Mouse (Mus musculus) small intestine, adult 2 months (tissue): ENCODE results near the gene Dlg2. TPM values are rescaled to one million over a fixed set of nuclear protein-coding genes. Genes with fewer than 3 reads are reported as not detected.

ENCODE experiments used
- H3K27ac ChIP-seq: fragments of 200-500 bp; 2 replicates; pipeline ENCODE4 v1.5.1; 2012; ENCODE audit warnings: low read depth, low read length, control low read depth, inconsistent platforms; ENCODE audit not compliant: insufficient read depth
- H3K27me3 ChIP-seq: fragments of 200-500 bp; 2 replicates; pipeline ENCODE4 v1.6.1; 2012; ENCODE audit warnings: mild to moderate bottlenecking, moderate library complexity, low read length, inconsistent platforms; ENCODE audit not compliant: control insufficient read depth, insufficient read depth
- H3K36me3 ChIP-seq: fragments of 200-500 bp; 2 replicates; pipeline ENCODE4 v1.6.1; 2012; ENCODE audit warnings: mild to moderate bottlenecking, low read length, control low read depth, inconsistent platforms; ENCODE audit not compliant: control insufficient read depth, insufficient read depth
- H3K4me1 ChIP-seq: fragments of 200-500 bp; 2 replicates; pipeline ENCODE4 v1.6.1; 2012; ENCODE audit warnings: low read length, inconsistent platforms, mixed read lengths; ENCODE audit not compliant: control insufficient read depth, insufficient read depth, insufficient read length
- H3K4me3 ChIP-seq: fragments of 200-500 bp; 2 replicates; pipeline ENCODE4 v1.5.1; 2012; ENCODE audit warnings: low read depth, mild to moderate bottlenecking, control low read depth, inconsistent platforms, low read length, moderate library complexity
- CTCF ChIP-seq: fragments of 200-500 bp; IDR thresholded peaks from 2 replicates; pipeline ENCODE4 v1.5.1; 2012; ENCODE audit warnings: low read depth, mild to moderate bottlenecking, control low read depth, inconsistent platforms, low read length, moderate library complexity, mixed read lengths; ENCODE audit not compliant: insufficient replicate concordance, insufficient read length; ENCODE audit errors: extremely low read depth
- POLR2A ChIP-seq: fragments of 200-500 bp; IDR thresholded peaks from 2 replicates; pipeline ENCODE4 v1.6.1; 2012; ENCODE audit warnings: low read depth, mild to moderate bottlenecking, control low read depth, inconsistent platforms, low read length, moderate library complexity
- WGBS: fragments of 180-500 bp; shearing (Covaris S2); methylation state at CpG from one replicate; pipeline ENCODE4 v1.1.7; 2018; 5-methylcytosine and 5-hydroxymethylcytosine counted together
- polyA plus RNA-seq: library from polyadenylated mRNA; depleted of rRNA; stranded (reverse); fragments of >200 nt; gene quantifications from 2 replicates; pipeline ENCODE4 v1.2.3, GENCODE M21; 2012

The Dlg2 gene
- polyA plus RNA-seq, 1 experiment: 0.38 TPM

DNA sequence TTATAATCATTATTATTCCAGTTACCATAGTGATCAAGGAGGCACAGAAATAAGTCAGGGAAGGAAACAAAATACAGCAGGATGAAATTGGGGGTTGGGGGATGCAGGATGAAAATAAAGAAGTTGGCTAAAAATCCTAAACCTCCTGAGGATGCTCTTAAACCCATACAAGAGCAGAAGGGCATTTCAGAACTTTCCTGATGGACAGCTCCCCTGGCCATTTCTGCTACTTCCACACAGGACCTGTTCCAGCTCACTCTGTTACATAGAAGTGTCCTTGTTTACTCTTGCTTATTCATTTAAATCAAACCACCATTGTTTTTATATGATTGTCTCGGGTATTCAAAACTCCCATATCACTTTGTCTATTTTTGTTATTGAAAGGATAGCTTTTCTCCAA is 791.3 kb downstream of the Dlg2 start:
- 16% methylated on average over 1 of the region's 1 CpGs for WGBS
- TF ChIP-seq CTCF (no peak), POLR2A (no peak)
- Histone ChIP-seq H3K27ac (no peak overlapping the region), H3K4me1 (no peaks in the 10 kb centered on the region), H3K4me3 (no peak overlapping the region), H3K27me3 (no peaks in the 10 kb centered on the region), H3K36me3 (no peaks in the 10 kb centered on the region)

DNA sequence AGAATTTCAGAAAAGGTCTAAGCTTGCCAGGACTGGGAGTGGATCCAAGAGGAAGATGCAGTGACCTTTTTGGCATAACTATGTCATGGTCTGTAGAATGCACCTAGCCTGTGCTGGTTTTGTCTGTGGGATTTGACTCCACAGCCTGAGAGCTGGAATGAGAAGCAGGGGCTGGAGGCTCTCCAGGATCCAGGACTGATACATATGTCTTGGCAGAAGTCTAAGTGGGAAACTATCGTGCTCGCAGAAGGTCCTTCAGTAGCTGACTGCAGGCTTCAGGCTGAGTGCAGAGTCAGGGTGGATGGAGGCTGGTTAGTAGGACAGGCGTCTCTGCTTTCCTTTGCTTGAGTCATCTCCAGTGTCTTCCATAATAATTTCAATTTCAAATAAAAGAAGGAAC is 807.7 kb downstream of the Dlg2 start:
- TF ChIP-seq POLR2A (no peak), CTCF (no peak)
- Histone ChIP-seq H3K27ac (no peak overlapping the region), H3K4me1 (no peaks in the 10 kb centered on the region), H3K36me3 (no peaks in the 10 kb centered on the region), H3K4me3 (no peak overlapping the region), H3K27me3 (no peaks in the 10 kb centered on the region)
- WGBS: 82% methylated on average over 3 of the region's 3 CpGs

DNA sequence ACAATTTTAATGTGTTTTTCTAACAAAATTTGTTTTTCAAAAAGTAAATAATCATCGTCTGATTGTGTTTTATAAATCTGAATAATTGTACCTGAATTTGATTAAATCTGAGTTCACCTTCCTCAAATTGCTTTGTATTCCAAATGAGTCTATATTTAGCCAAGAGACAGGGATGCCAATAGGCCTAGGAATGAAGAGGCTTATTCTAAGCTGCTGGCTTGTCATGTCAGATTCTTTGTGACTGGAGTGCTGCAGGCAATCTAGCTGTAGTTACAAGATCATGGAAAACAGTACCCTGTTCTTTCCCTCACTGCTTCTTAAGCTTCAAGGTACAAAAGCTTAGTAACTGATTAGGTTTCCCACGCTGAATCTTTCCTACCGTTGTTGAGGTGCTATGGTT is 811.9 kb downstream of the Dlg2 start:
- H3K4me1 ChIP-seq: no peaks in the 10 kb centered on the region
- 73% methylated on average over 3 of the region's 3 CpGs for WGBS
- TF ChIP-seq POLR2A: no peak
- TF ChIP-seq CTCF: no peak
- no peak overlapping the region for H3K27ac ChIP-seq
- no peaks in the 10 kb centered on the region for H3K27me3 ChIP-seq
- no peak overlapping the region for H3K4me3 ChIP-seq
- no peaks in the 10 kb centered on the region for H3K36me3 ChIP-seq

DNA sequence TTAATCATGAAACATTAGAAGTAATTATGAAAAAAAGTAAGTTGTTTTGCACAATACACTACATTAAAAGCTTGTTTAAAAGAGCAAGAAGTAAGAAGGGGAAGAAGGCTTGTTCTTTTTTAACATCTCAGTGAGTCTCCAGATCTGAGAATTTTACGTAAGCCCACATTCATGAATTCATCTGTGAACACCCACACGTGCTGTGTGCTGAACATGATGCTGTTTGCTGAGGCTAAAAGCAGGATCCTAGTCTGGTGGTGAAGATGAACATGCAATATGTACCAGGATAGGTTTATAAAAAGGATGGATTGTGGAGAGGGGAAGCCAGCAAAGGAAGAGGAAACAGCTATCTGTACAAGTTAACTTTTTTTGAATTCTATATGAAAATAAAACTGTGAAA is 819.7 kb downstream of the Dlg2 start:
- Histone ChIP-seq H3K36me3 (no peaks in the 10 kb centered on the region), H3K27me3 (no peaks in the 10 kb centered on the region), H3K4me3 (no peak overlapping the region), H3K27ac (no peak overlapping the region), H3K4me1 (no peaks in the 10 kb centered on the region)
- no peak for TF ChIP-seq POLR2A
- no peak for TF ChIP-seq CTCF
- 70% methylated on average over 2 of the region's 2 CpGs for WGBS

DNA sequence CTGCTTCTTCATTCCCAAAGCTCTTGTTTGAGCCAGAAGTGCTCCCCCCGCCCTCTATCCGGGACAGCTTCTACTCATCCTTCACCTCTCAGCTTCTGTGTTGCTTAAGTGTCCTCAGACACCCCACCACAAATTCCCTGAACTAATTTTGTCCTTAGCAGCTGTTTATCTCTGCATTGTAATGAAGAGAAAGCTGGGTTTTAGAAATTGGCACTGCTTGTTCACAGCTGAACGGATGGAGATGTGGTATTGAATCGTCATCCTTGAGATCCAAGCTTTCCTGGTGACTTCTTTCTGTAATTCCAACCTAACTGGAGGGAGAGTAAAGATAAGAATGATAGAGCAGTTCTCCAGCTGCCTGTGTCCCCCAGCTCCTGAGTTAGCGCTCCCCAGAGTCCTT is 834.7 kb downstream of the Dlg2 start:
- H3K27ac ChIP-seq: no peak overlapping the region
- H3K27me3 ChIP-seq: no peaks in the 10 kb centered on the region
- WGBS: 77% methylated on average over 5 of the region's 5 CpGs
- H3K36me3 ChIP-seq: no peaks in the 10 kb centered on the region
- H3K4me1 ChIP-seq: no peaks in the 10 kb centered on the region
- TF ChIP-seq POLR2A: no peak
- no peak for TF ChIP-seq CTCF
- no peak overlapping the region for H3K4me3 ChIP-seq

DNA sequence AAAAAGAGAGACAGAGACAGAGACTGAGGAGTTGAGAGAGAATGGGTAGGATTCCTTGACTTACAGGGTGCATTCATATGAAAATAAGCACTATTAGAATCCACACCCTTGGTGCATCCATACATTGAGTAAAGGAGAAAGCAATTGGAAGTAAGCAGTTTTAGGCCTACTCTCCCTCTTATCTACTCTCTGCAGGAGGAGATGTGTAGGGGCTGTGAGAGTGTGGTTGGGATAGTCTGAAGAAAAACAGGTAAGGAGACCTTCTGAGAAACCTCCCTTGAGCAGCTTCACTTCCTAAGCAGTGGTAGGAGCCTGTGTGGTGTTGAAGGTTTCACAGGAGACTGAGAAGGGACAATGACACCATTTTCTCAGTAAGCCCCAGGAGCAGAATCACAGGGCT is 868.6 kb downstream of the Dlg2 start:
- TF ChIP-seq POLR2A (no peak), CTCF (no peak)

DNA sequence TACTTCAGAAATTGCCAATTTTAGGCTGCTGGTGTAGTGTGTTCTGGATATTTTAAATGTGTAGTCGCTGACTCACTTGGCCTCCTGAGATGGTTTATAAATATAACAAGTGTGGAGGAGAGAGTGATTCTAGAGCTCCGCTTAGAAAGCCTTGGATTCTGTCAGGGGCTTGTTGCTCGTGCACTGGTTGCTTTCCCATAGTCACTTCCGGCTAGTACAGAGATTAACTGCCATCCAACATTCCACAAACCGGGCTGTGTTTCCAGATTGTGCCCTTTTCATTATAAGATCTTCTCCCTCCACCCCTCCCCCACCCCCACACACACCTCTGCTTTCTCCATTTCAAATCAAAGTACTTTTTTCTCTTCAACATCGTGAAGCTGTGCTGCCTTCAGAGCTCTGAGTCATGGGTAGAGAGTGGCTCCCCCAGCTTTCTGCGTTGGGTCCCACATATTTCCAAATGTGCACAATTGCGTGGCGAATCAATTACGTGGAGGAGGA is 893.4 kb downstream of the Dlg2 start:
- no peaks in the 10 kb centered on the region for H3K27me3 ChIP-seq
- H3K4me1 ChIP-seq: no peaks in the 10 kb centered on the region
- TF ChIP-seq CTCF: no peak
- no peak for TF ChIP-seq POLR2A
- no peaks in the 10 kb centered on the region for H3K36me3 ChIP-seq
- H3K27ac ChIP-seq: no peak overlapping the region
- WGBS: 67% methylated on average over 10 of the region's 10 CpGs
- no peak overlapping the region for H3K4me3 ChIP-seq

More for the DNA sequence above, 868.6 kb downstream of the Dlg2 start:
- H3K4me1 ChIP-seq: no peaks in the 10 kb centered on the region
- no peak overlapping the region for H3K4me3 ChIP-seq
- H3K27ac ChIP-seq: no peak overlapping the region
- H3K27me3 ChIP-seq: no peaks in the 10 kb centered on the region
- no peaks in the 10 kb centered on the region for H3K36me3 ChIP-seq

DNA sequence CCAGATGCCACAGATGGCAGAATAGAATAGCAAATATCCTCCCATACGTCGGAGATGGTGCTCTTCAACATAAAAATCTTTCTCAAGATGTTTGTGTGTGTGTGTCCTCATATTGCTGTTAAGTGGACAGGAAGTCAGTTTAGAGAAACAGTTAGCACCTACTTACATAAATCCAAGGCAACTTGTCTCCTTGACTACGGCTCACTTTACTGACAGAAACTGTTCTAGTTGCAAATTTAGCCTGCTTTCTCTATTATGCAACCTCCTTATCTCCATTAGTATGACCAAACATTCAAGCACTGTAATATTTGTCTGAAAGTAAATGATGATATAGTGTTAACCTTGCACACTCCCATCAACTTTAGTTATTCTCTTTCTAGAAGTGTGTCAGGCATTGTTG is 905.8 kb downstream of the Dlg2 start:
- WGBS: 75% methylated on average over 3 of the region's 3 CpGs
- Histone ChIP-seq H3K4me1 (no peaks in the 10 kb centered on the region), H3K4me3 (no peak overlapping the region), H3K27ac (no peak overlapping the region), H3K36me3 (no peaks in the 10 kb centered on the region), H3K27me3 (no peaks in the 10 kb centered on the region)
- TF ChIP-seq POLR2A (no peak), CTCF (no peak)
